Mouse (Mus musculus) adrenal gland, postnatal 25 days (tissue): ENCODE measurements around the gene Dpf1. TPM values are rescaled to one million over a fixed set of nuclear protein-coding genes. Genes with fewer than 3 reads are reported as not detected.

Source experiments
- DNase-seq: peaks from one replicate; pipeline ENCODE4 v3.0.0; 2021; ENCODE audit warnings: mixed read lengths
- total RNA-seq: library from RNA; stranded (reverse); gene quantifications from 2 replicates; pipeline ENCODE4 v1.2.3, GENCODE M21; 2021

Dpf1 gene
- total RNA-seq, 1 experiment from 2014 or later: 1.6 TPM

GRCm38 (mm10) chr7:29288942-29289638 is 14.7 kb upstream of the Dpf1 start, which contains the start of gene Ppp1r14a:
Gene Ppp1r14a (plus strand): TSS chr7:29289308.
- DNase-seq: peak; percentile 69

DNA sequence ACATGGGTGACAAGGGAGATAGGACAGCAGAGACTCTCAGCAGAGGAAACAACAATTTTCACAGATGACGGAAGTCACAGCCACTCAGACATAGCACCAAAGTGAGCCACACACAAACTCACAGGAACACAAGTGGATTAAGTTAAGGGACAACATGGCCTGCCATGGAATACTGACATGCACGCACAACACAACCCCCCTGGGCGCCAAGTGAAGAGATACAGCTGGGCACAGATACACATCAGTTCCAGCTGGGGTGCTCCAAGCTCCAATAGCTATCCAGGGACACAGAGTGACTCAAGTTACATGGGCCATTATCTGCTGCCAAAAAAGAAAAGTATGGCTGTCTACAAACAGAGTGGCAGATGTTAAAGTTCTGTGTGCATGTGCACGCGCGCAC is 13.9 kb upstream of the Dpf1 start:
- no peak for DNase-seq

- no peak for DNase-seq
Observed at GRCm38 (mm10) chr7:29290691-29291485, 12.9 kb upstream of the Dpf1 start.

GRCm38 (mm10) chr7:29291616-29292457 is 11.9 kb upstream of the Dpf1 start:
- DNase-seq: no peak

- no peak for DNase-seq
Observed at GRCm38 (mm10) chr7:29292458-29293098, 11.2 kb upstream of the Dpf1 start.

DNA sequence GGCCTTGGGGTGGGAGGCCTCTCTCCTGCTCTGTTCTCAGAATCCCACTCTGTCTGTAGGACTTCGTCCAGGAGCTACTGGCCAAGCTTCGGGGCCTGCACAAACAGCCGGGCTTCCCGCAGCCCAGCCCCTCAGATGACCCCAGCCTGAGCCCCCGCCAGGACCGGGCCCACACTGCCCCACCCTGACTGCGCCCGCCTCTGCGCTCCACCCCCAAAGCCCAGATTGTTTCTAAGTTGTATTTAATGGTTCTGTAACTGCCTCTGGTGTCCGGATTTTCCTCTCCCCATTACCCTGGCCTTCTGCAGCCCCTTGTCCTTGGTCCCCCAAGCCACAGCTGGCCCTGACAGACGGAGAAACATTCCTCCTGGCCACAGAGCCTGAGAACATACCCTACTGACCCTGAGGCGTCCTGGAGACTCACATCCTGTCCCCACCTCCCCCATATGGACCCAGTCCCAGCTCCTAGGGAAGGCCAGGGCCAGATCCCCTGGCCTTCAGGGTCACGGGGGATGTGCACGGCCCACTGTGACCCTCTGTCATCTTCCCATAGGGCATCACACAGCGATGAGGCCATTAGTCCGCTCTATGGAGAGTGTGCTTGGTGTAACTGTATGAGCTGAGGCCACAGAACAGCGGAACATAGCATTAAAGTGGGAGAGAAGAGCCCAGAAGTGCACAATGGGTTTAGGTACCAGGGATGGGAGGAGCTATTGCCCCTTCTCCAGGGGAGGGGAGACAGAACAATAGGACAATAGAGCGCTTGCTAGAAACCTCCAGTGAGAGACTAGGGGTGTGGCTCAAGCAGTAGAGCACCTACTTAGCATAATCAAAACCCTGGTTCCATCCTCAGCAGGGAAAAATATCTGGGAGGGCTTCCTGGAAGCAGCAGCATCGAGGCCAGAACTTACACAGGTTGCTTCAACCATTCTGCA is 10.4 kb upstream of the Dpf1 start:
- DNase-seq: no peak

DNA sequence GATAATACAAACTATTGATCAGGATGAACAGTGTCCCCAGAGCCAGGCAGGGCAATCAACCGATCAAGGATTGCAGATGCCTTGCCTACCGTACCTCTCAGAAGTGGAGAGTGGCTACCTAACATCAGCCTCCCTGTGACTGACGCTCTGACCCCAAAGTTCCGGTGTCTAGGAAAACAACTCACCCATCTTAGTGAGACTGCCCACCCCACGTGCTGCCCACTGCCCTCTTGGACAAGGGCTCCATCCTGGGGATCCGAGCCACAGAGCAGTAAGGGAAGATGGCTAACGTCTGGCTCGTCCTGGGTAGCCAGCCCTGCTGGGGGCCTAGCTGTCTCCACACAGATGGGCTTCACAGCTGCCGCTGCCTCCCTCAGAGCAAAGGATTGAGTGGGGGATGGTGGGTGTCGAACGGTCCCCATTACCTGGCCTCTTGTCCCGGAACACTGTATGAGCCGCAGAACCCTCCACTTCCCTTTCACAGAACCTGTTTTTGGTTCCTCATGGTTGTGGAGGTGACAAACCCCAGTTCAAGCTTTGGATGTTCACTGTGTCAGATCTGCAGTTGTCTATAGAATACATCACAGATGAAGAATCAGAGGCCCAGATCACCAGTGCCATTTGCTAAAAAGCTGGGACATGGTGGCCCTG is 9.5 kb upstream of the Dpf1 start:
- no peak for DNase-seq

GRCm38 (mm10) chr7:29295861-29296647 is 7.7 kb upstream of the Dpf1 start:
- no peak for DNase-seq

DNA sequence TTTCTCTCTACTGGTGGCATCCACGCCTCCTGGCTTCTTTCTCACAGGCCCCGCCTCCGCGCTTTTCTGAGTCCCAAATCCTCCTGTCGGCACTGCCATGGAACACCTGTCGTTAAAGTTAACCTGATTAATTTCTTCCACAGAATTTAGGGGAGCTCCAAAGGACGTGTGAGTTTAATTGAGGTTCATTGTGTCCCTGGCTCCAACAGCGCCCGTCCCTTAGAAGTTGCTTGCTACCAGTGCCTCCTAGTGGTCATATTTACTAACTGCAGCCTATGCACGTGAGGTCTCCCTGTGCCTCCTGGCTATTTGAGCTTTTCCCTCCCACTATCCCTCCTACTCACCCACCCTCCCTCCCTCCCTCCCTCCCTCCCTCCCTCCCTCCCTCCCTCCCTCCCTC is 6.8 kb upstream of the Dpf1 start:
- no peak for DNase-seq

DNA sequence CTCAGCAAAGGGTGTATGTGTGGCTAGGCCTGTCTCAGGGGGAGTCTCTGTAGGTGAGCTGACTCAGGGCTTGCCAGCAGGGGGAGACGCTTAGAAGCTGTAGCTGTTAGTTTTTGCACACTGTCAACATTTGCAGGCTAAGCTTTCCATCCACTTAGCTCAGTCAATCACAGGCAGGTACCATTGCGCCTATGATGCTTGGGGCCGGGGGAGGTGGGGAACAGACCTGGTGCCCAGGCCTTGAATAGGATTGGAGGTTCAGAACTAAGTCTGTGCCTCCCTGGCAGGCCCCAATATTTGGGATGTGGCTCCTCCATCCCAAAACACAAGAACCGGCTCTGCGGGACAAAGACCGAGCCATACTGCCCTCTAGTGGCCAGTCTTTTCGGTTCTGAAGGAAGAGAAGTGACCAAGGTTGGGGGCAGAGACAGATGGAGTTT is 2.6 kb upstream of the Dpf1 start:
- DNase-seq: peak; percentile 59

DNA sequence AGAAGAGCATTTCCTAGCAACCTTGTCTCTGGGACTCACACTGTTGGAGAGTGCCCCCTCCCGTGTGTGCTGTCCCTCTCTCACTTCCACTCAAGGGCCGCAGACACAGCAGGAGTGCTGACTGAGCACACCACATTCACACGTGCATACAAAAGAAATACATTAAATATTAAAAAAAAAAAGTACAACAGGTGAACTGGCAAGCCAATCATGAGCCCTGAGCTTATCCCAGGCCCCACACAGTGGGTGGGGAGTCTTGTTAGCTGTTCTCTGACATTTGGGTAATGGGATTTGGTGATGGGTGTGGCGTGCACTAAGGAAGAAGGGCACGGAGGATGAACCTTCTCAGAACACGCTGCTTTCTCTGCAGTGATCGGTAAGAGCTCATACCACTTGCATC is 1.1 kb upstream of the Dpf1 start:
- DNase-seq: no peak

DNA sequence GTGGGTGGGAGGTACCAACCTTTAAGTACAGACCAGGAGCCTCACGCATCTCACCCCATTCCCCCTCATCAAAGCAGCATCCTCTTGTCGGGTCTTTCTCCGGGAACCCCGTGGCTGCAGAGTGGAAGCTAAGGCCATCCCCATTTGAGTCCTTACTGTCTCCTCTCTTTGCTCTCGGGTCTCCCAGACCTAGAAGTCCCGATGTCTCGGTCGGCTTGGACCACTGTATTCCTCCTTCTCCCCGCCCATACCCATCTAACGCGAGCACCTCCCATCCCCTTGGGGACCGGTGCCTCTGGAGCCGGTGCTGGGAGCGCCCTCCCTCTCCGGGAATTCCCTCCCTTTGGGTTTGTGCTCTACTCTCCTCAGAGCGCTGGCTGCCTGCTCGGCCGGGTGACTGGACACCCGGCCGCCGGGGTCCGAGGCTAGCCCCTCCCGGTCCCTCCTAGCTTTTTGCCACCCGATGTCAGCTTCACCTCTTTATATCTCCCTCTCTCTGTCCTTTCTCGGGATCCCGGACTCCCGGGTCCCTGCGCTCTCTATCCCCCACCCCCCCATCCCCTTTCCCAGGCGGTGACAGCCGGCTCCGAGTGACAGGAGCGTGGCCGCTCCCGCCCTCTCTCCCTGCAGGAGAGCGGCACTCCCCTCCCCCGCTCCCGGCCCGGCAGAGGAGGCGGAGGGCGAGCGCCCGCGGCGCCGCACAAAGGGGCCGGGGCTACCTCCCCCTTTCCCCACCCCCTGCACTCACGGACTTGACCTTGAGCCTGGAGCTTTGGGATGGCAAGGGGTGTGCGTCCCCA is 912 bp downstream of the Dpf1 start:
- DNase-seq: no peak

- no peak for DNase-seq
Observed at GRCm38 (mm10) chr7:29305263-29305988, 1.7 kb downstream of the Dpf1 start.

- DNase-seq: no peak
Observed at GRCm38 (mm10) chr7:29306108-29306507, 2.4 kb downstream of the Dpf1 start.

DNA sequence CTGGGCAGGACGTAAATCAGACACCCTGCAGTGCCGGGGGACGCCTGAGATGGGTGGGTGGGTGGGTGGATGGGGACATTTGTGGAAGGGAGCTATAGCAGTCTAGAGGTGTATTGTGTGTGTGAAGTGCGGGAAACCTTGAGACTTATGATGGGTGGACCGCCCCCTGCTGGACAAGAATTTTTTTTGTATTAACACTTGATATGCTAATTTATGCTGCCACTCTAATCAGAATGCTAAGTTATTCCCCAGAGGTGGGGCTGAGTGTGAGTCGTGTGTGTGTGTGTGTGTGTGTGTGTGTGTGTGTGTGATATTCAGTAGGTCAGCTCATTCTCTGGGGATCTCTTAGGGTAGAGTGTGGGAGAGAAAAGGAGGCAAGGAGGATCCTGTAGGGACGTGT is 2.9 kb downstream of the Dpf1 start:
- DNase-seq: no peak

DNA sequence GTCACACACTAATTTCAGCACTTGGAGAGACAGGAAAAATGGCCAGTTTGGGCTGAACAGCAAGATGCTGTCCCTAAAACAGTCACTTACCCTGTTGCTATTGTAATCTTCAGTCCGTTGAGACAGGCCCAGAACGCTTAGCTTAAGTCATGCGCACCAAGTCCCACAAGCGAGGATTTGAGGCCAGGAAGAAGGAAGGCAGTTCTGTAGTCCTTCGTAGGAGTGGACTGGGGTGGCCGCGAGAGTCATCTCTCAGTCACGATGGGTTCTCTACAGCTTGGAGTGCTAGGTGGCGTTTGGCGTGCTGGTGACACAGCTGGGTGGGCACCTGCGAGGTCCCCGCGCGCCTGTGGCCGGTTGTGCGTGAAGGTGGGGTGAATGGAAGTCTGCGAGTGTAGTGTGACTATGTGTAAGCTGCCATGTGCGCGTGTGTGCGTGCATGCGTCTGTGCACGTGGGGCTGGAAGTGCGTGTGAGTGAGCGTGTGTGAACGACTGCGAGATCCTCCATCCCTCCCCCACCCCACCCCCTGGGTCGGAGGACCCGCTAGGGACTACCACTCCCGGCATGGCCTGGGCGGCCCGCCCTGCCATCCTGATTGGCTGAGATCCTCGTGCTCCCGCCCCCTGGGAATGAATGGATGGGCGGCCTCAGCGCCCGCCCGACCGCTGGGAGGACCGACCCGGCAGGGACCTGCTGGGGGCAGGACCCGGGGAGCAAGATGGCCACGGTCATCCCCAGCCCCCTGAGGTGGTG is 3.8 kb downstream of the Dpf1 start:
- peak; percentile 94 for DNase-seq

DNA sequence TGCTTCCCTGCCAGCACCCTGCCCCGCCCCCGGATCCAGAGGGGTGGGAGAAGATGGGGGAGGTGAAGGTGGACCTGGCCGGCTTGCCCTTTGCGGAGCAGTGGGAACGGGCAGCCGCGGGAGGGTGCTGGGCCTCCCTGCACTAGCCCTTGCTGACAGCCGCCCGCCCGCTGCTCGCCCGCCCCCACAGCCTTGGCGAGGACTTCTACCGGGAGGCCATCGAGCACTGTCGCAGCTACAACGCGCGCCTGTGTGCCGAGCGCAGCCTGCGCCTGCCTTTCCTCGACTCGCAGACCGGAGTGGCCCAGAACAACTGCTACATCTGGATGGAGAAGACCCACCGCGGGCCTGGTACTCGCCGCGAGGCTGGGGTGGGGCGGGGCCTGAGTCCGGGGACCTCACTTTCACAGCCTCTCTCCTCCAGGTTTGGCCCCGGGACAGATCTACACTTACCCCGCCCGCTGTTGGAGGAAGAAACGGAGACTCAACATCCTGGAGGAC is 5.5 kb downstream of the Dpf1 start:
- peak; percentile 46 for DNase-seq
